In genomic region chr13:37992638-37993371, GRCm38 (mm10) we compare ENCODE assay signal across 8 mouse cellular contexts. TPM values are rescaled to one million over a fixed set of nuclear protein-coding genes. Genes with fewer than 3 reads are reported as not detected.
DNase-seq lines count a peak whose midpoint lies in the region; ATAC-seq and TF ChIP-seq lines count a peak whose summit lies in the region.

No protein-coding gene starts in this region.

- H3K9ac ChIP-seq in forebrain, embryonic 16.5 days (replicated peaks; ENCODE audit: low read depth, low read length), result peak overlapping the region; percentile 83
- H3K9ac ChIP-seq in liver, embryonic 12.5 days, result peak overlapping the region; percentile 100

- H3K4me3 ChIP-seq in heart, embryonic 10.5 days, result peak overlapping the region; percentile 99
- H3K4me3 ChIP-seq in G1E (ENCODE audit: low read depth, low read length), result peak overlapping the region; percentile 97
- peak overlapping the region; percentile 62 for H3K4me3 ChIP-seq in forebrain, embryonic 16.5 days (replicated peaks; ENCODE audit: low read length)
- H3K4me3 ChIP-seq in liver, embryonic 12.5 days, result peak overlapping the region; percentile 99
- peak overlapping the region; percentile 35 for H3K4me3 ChIP-seq in olfactory bulb, adult 2 months (ENCODE audit: insufficient read depth, low read depth, low read length)

- no peak for TF ChIP-seq POLR2A in olfactory bulb, adult 2 months (IDR thresholded peaks at IDR 0.05; ENCODE audit: insufficient read depth, low read depth, low read length)

- no peaks in the 10 kb centered on the region for H3K9me3 ChIP-seq in heart, embryonic 10.5 days
- H3K9me3 ChIP-seq in G1E (replicated peaks), result no peaks in the 10 kb centered on the region; the same call in 1 of the 2 replicates
- H3K9me3 ChIP-seq in forebrain, embryonic 16.5 days (ENCODE audit: control insufficient read depth, low read length), result no peaks in the 10 kb centered on the region
- no peaks in the 10 kb centered on the region for H3K9me3 ChIP-seq in liver, embryonic 12.5 days (replicated peaks)

- peak overlapping the region; percentile 58 for H3K4me2 ChIP-seq in forebrain, embryonic 16.5 days (ENCODE audit: low read length)
- peak overlapping the region; percentile 75 for H3K4me2 ChIP-seq in liver, embryonic 12.5 days

- DNase-seq in heart, embryonic 10.5 days (ENCODE audit: low spot score), result no peak
- DNase-seq in heart, adult 9 months (ENCODE audit: low spot score in 2 of 2), result no peak
- DNase-seq in G1E (ENCODE audit: low spot score), result peak; percentile 15
- DNase-seq in thymus, postnatal 4 days, result no peak
- no peak for DNase-seq in right cerebral cortex, postnatal 36 days (ENCODE audit: low spot score in 2 of 2)

- ATAC-seq in G1E (ENCODE audit: extremely low read depth, insufficient number of reproducible peaks, low FRiP score, poor library complexity, severe bottlenecking), result 0 out of 2 replicates have a peak, but pooled peaks have one; percentile 15
- ATAC-seq in forebrain, embryonic 16.5 days, result no peak
- no peak for ATAC-seq in liver, embryonic 12.5 days

- TF ChIP-seq CTCF in G1E (IDR thresholded peaks at IDR 0.05; ENCODE audit: low read depth, low read length), result no peak
- TF ChIP-seq CTCF in olfactory bulb, adult 2 months (IDR thresholded peaks at IDR 0.05; ENCODE audit: insufficient read depth, low read depth, low read length), result no peak

- H3K27ac ChIP-seq in heart, embryonic 10.5 days, result peak overlapping the region; percentile 98
- H3K27ac ChIP-seq in forebrain, embryonic 16.5 days (ENCODE audit: low read length), result no peak overlapping the region
- peak overlapping the region; percentile 94 for H3K27ac ChIP-seq in liver, embryonic 12.5 days
- no peak overlapping the region for H3K27ac ChIP-seq in olfactory bulb, adult 2 months (ENCODE audit: insufficient read depth, low read depth, low read length)

- 0 out of 2 replicates have a peak, but pooled peaks cover 8% of the 10 kb centered on the region for H3K4me1 ChIP-seq in heart, embryonic 10.5 days
- peaks cover 34% of the 10 kb centered on the region for H3K4me1 ChIP-seq in G1E (ENCODE audit: insufficient read depth, low read depth, low read length)
- H3K4me1 ChIP-seq in forebrain, embryonic 16.5 days (replicated peaks; ENCODE audit: control insufficient read depth, insufficient read depth, low read length), result peaks cover 8% of the 10 kb centered on the region
- H3K4me1 ChIP-seq in liver, embryonic 12.5 days, result peaks cover 33% of the 10 kb centered on the region
- peaks cover 3% of the 10 kb centered on the region for H3K4me1 ChIP-seq in olfactory bulb, adult 2 months (ENCODE audit: control insufficient read depth, insufficient read depth, low read length)

- WGBS in heart, embryonic 10.5 days, result 15% methylated on average over 10 of the region's 10 CpGs
- WGBS in forebrain, embryonic 16.5 days, result 9% methylated on average over 10 of the region's 10 CpGs
- 8% methylated on average over 10 of the region's 10 CpGs for WGBS in liver, embryonic 12.5 days (ENCODE audit: insufficient replicate concordance)
- WGBS in olfactory bulb, adult 2 months, result 6% methylated on average over 10 of the region's 10 CpGs

- peaks cover 41% of the 10 kb centered on the region for H3K36me3 ChIP-seq in heart, embryonic 10.5 days
- peaks cover 40% of the 10 kb centered on the region for H3K36me3 ChIP-seq in G1E (replicated peaks)
- peaks cover 8% of the 10 kb centered on the region; the same call in 1 of the 2 replicates for H3K36me3 ChIP-seq in forebrain, embryonic 16.5 days (ENCODE audit: control insufficient read depth, insufficient read depth)
- peaks cover 40% of the 10 kb centered on the region for H3K36me3 ChIP-seq in liver, embryonic 12.5 days

- H3K27me3 ChIP-seq in heart, embryonic 10.5 days (ENCODE audit: insufficient read depth, poor library complexity, severe bottlenecking), result no peaks in the 10 kb centered on the region
- H3K27me3 ChIP-seq in G1E (ENCODE audit: insufficient read depth, low read length), result peaks cover 3% of the 10 kb centered on the region
- no peaks in the 10 kb centered on the region for H3K27me3 ChIP-seq in forebrain, embryonic 16.5 days (replicated peaks; ENCODE audit: control insufficient read depth, insufficient read depth, low read length)
- no peaks in the 10 kb centered on the region for H3K27me3 ChIP-seq in liver, embryonic 12.5 days (replicated peaks)

RNA-seq across cellular contexts. Expression of gene Ssr1, which starts 1.2 kb away (rescaled TPM):
- 114 TPM in 2 replicates for polyA plus RNA-seq in heart, embryonic 10.5 days (2016; fragmentation: Nextera tagmentation; extraction: Ambion mirVana)
- 95.6 and 101 TPM in 2 replicates for total RNA-seq in G1E (2014; fragmentation: Nextera tagmentation)
- 66.2 and 78.1 TPM in 2 replicates for total RNA-seq in G1E (2017)
- 59.2 and 72.3 TPM in 2 replicates for polyA plus RNA-seq in G1E (2012)
- 74.0 and 90.4 TPM in 2 replicates for polyA plus RNA-seq in forebrain, embryonic 16.5 days (2015; fragmentation: Nextera tagmentation; extraction: Ambion mirVana)
- 103 and 107 TPM in 2 replicates for polyA plus RNA-seq in liver, embryonic 12.5 days (2016; fragmentation: Nextera tagmentation; extraction: Ambion mirVana)
- polyA plus RNA-seq in olfactory bulb, adult 2 months (2012; ENCODE audit: insufficient read depth, insufficient read length, low replicate concordance, missing spikeins), result 114 and 188 TPM in 2 replicates

RNA-seq across cellular contexts. Expression of gene Riok1, which starts 44.0 kb away (rescaled TPM):
- polyA plus RNA-seq in heart, embryonic 10.5 days (2016; fragmentation: Nextera tagmentation; extraction: Ambion mirVana), result 36.2 and 41.9 TPM in 2 replicates
- total RNA-seq in G1E (2014; fragmentation: Nextera tagmentation) (66.3 and 94.8 TPM in 2 replicates), G1E (2017) (77.7 and 81.4 TPM in 2 replicates)
- 30.8 and 33.3 TPM in 2 replicates for polyA plus RNA-seq in G1E (2012)
- polyA plus RNA-seq in forebrain, embryonic 16.5 days (2015; fragmentation: Nextera tagmentation; extraction: Ambion mirVana), result 54.5 and 60.5 TPM in 2 replicates
- polyA plus RNA-seq in liver, embryonic 12.5 days (2016; fragmentation: Nextera tagmentation; extraction: Ambion mirVana), result 33.9 TPM in 2 replicates
- polyA plus RNA-seq in olfactory bulb, adult 2 months (2012; ENCODE audit: insufficient read depth, insufficient read length, low replicate concordance, missing spikeins), result not detected in 2 replicates

RNA-seq across cellular contexts. Expression of gene Cage1, which starts 44.1 kb away (rescaled TPM):
- 0.74 and 0.87 TPM in 2 replicates for polyA plus RNA-seq in heart, embryonic 10.5 days (2016; fragmentation: Nextera tagmentation; extraction: Ambion mirVana)
- total RNA-seq in G1E (2014; fragmentation: Nextera tagmentation), result 3.8 and 7.2 TPM in 2 replicates
- total RNA-seq in G1E (2017), result 1.7 and 2.9 TPM in 2 replicates
- polyA plus RNA-seq in G1E (2012), result 0.23 and 0.33 TPM in 2 replicates
- 1.5 and 2.0 TPM in 2 replicates for polyA plus RNA-seq in forebrain, embryonic 16.5 days (2015; fragmentation: Nextera tagmentation; extraction: Ambion mirVana)
- polyA plus RNA-seq in liver, embryonic 12.5 days (2016; fragmentation: Nextera tagmentation; extraction: Ambion mirVana), result 0.80 and 0.88 TPM in 2 replicates
- polyA plus RNA-seq in olfactory bulb, adult 2 months (2012; ENCODE audit: insufficient read depth, insufficient read length, low replicate concordance, missing spikeins), result not detected in 2 replicates

Comparison
In these comparisons a context has a peak if more than half of its experiments do, and no peak if none do; other contexts are left out.
1. H3K27ac ChIP-seq: peak in heart, embryonic 10.5 days (single experiment) and liver, embryonic 12.5 days (single experiment); none in forebrain, embryonic 16.5 days (single experiment) and olfactory bulb, adult 2 months (single experiment).
2. H3K4me3 ChIP-seq: peak in every context shown above with its lines; median percentile 99 in heart, embryonic 10.5 days; 99 in liver, embryonic 12.5 days; 97 in G1E; 62 in forebrain, embryonic 16.5 days; 35 in olfactory bulb, adult 2 months.
3. RNA of gene Riok1, which starts 44.0 kb away (polyA plus RNA-seq): 54.5 to 60.5 TPM in forebrain, embryonic 16.5 days, 36.2 to 41.9 TPM in heart, embryonic 10.5 days, 33.9 TPM in liver, embryonic 12.5 days and 30.8 to 33.3 TPM in G1E; not detected in olfactory bulb, adult 2 months; every median in the first group is over 10 times any median in the second.